In the genomic region with DNA sequence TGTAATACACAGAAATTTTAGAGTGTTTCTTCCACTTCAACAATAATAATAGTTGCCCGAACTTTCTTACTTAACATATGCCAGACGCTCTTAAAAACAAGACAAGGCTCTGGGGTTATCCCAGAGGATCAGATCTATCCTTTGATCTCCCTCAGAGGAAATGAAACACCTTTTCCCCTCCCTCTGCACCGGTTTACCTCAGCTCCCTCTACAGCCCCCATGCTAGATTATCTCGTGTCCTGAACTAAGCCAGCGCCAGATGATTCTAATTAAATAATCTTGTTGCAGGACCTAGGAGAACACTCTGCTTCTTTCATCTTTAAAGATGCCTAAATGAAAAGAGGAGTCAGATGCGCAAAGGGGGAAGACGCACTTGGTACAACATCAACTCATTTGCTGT, we compare ENCODE assay signal across 19 mouse cellular contexts. TPM values are rescaled to one million over a fixed set of nuclear protein-coding genes. Genes with fewer than 3 reads are reported as not detected.
"Had no signal": no experiment of that assay in that cellular context is flagged by ENCODE, and none has a peak within 500 bp of the region (broad histone marks: within the 10 kb centered on the region; RNA-seq: fewer than 3 reads in every experiment).

No protein-coding gene starts in this region.

- H3K4me1 ChIP-seq: liver, embryonic 15.5 days; midbrain, embryonic 15.5 days had no signal

- H3K9ac ChIP-seq: liver, embryonic 15.5 days; lung, embryonic 14.5 days; midbrain, embryonic 15.5 days; neural tube, embryonic 13.5 days had no signal

- H3K9me3 ChIP-seq: liver, embryonic 15.5 days; midbrain, embryonic 15.5 days; neural tube, embryonic 13.5 days had no signal

- H3K27ac ChIP-seq: liver, embryonic 15.5 days; midbrain, embryonic 15.5 days; neural tube, embryonic 13.5 days had no signal

- ATAC-seq: intestine, postnatal 0 days; midbrain, embryonic 15.5 days had no signal

- H3K27me3 ChIP-seq: liver, embryonic 15.5 days; midbrain, embryonic 15.5 days; neural tube, embryonic 13.5 days had no signal

- H3K4me2 ChIP-seq: liver, embryonic 11.5 days; liver, embryonic 15.5 days; lung, embryonic 14.5 days; midbrain, embryonic 11.5 days; midbrain, embryonic 15.5 days; neural tube, embryonic 13.5 days had no signal

- DNase-seq: kidney, adult 8-10 months; kidney, postnatal 25 days; left cerebral cortex, postnatal 4 days; lung, embryonic 14.5 days; lung, postnatal 10 days; lung, postnatal 4 days; right cerebral cortex, adult 18-20 months; thymus, adult 18-20 months; thymus, postnatal 14 days had no signal

- H3K36me3 ChIP-seq: liver, embryonic 15.5 days; midbrain, embryonic 15.5 days; neural tube, embryonic 13.5 days had no signal

- H3K4me3 ChIP-seq: liver, embryonic 15.5 days; midbrain, embryonic 15.5 days; neural tube, embryonic 13.5 days had no signal

RNA-seq across cellular contexts. Expression of a gene that starts 6.1 kb away (rescaled TPM):
- total RNA-seq: left cerebral cortex, postnatal 4 days; megakaryocyte, adult 5-6 weeks; monocyte, adult 5-6 weeks had no signal
- polyA plus RNA-seq: kidney, embryonic 16.5 days; liver, embryonic 11.5 days; liver, embryonic 15.5 days; lung, embryonic 14.5 days; midbrain, embryonic 11.5 days; neural tube, embryonic 13.5 days; stomach, embryonic 14.5 days had no signal
